Mouse (Mus musculus): Measurements from ENCODE around the gene Myo3b.

- no peak for TF ChIP-seq CTCF (IDR thresholded peaks at IDR 0.05; ENCODE audit: low read depth, low read length)
- no peak for TF ChIP-seq POLR2A (IDR thresholded peaks at IDR 0.05; ENCODE audit: extremely low read depth, insufficient read depth, low read length)
Observed at GRCm38 (mm10) chr2:70471861-70472620, 433.1 kb downstream of the Myo3b start.

Data from liver, adult 2 months (tissue).